Mouse (Mus musculus) left cerebral cortex, adult 2 months (tissue): Measurements from ENCODE around the gene Olfr330. TPM values are rescaled to one million over a fixed set of nuclear protein-coding genes. Genes with fewer than 3 reads are reported as not detected.
A peak's percentile ranks its signal among the peaks of the same experiment; 100 is the strongest.
"Not testable (repeated sequence)": the region's sequence is repeated elsewhere in the genome, so short reads cannot be mapped to it uniquely, and the experiment has no call there.

Source experiments
- DNase-seq, 2 experiments: peaks; one replicate each; pipeline ENCODE4 v3.0.0; 2021 to 2022; ENCODE audit warnings: low spot score in 2 of 2, mixed read lengths in 1 of 2; ENCODE audit errors: extremely low spot score in 1 of 2
- H3K27ac ChIP-seq: fragments of 200-600 bp; 2 replicates; pipeline ENCODE4 v1.8.1; 2022
- H3K4me3 ChIP-seq: fragments of 200-600 bp; 2 replicates; pipeline ENCODE4 v1.8.1; 2022
- CTCF ChIP-seq: fragments of 200-600 bp; IDR thresholded peaks from 2 replicates; pipeline ENCODE4 v1.8.1; 2022; ENCODE audit warnings: antibody characterized with exemption, mild to moderate bottlenecking, moderate library complexity
- intact Hi-C: fragments of 180-260 bp; cut with DNase I; formaldehyde crosslinking; loops from one replicate; pipeline ENCODE4 v1.15.1; 2025
- long read RNA-seq, 2 experiments: library from polyadenylated mRNA; stranded (forward); transcript quantifications; one replicate each; pipeline ENCODE4 v2.0.0; 2021; ENCODE audit warnings: borderline mapping rate in 2 of 2
- total RNA-seq, 2 experiments: library from RNA; stranded (reverse); gene quantifications; 2 replicates each; pipeline ENCODE4 v1.2.3; 2021

Olfr330 gene
- total RNA-seq, result not detected
- long read RNA-seq, experiment 1, result 0 reads
- long read RNA-seq, experiment 2, result 0 reads

DNA sequence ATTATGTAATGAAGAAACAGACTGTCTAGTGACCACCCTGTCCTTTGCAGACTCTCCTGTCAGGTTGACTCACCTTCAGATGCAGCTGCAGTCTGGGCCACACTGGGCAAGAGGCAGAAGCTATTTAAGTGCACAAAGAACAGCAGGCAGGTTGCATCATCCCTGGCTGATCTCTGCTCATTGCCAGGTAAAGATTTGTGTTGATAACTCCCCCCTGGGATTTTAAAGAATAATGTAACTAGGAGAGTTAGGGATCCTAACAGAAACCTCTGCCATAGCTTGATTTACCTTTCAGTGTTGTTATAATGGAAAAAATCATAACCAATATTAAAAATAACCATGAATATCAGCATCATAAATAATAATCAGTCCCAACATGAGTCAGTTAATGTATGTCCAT is at the start of gene Olfr330:
Gene Olfr330, minus strand, starts transcription at position 101 of the 400 bp plus-strand sequence.
- DNase-seq, intact Hi-C loops, H3K27ac ChIP-seq, H3K4me3 ChIP-seq: not testable (repeated sequence)

DNA sequence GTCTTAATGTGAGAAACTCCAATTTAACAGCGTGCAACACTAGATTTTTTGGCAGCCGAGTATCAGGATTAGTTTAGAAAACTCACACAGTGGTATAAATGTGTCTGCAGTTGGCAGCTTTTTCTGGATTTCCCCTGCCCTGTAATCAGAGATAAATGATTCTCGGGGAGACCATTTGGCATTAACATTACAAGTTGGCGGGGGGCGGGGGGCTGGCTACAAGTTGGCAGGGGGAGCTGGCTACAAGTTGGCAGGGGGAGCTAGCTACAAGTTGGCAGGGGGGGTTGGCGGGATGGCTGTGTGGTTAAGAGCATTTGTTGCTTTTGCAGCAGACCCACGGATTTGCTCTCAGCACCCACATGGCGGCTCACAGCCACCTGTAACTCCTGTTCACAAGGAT is 44.0 kb upstream of the Olfr330 start:
- intact Hi-C loops, result no loop called here
- no peak overlapping the region for H3K27ac ChIP-seq
- no peak for TF ChIP-seq CTCF
- DNase-seq, result no peak
- no peak overlapping the region for H3K4me3 ChIP-seq

DNA sequence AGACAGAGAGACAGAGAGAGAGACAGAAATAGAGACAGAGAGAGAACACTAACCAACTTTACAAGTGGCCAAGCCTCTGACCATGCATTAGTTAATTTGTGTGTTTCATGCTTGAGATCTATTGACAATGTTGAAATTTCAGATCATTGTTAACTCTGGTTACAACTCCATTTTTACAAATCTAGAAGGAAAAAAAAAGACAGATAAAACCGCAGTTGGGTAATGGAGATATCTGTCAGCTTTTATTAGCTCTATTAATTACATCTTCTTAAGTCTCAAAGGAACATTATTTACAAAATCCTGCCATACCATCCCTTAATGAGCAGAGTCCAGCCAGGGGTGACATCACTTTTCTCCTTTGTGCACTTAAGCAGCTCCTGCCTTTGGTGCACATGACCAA is 42.8 kb upstream of the Olfr330 start, which contains the start of gene Olfr325:
Gene Olfr325, plus strand, starts transcription at position 301 of the 400 bp plus-strand sequence.
- TF ChIP-seq CTCF, result no peak
- no peak within 1 kb of the TSS for H3K27ac ChIP-seq
- H3K4me3 ChIP-seq, result no peak within 1 kb of the TSS
- DNase-seq, result no peak
- intact Hi-C loops, result no loop called here

DNA sequence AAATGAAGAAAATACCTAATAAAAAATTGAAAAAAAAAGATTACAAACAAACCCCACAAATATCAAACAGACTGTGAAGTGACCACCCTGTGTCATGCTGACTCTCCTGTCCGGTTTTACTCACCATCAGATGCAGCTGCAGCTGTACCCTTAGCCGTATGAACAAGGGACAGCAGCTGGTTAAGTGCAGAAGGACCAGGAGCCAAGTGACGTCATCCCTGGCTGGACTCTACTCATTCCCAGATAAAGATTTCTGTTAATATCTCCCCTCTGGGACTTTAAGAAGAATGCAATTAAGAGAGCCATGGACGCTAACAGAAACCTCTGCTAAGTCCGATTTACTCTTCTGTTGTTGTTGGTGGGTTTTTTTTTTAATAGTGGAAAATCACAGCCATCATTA is 35.8 kb upstream of the Olfr330 start, which contains the start of gene Olfr224:
Gene Olfr224, minus strand, starts transcription at position 149 of the 400 bp plus-strand sequence.
- no peak within 1 kb of the TSS for H3K27ac ChIP-seq
- no peak for TF ChIP-seq CTCF
- no peak within 1 kb of the TSS for H3K4me3 ChIP-seq
- DNase-seq, result no peak
- intact Hi-C loops, result no loop called here

DNA sequence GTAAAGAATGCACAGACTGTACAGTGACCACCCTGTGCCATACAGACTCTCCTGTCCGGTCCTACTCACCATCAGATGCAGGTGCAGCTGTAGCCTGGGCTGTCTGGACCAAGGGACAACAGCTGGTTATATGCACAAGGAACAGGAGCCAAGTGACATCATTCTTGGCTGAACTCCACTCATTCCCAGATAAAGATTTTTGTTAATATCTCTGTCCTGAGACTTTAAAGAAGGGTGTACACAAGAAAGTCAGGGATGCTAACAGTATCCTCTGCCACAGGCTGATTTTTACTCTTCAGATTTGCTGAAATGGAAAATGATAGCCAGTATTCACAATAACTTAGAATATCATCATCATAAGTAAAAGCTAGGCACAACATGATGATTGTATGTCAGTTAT is 20.9 kb upstream of the Olfr330 start, which contains the start of gene Olfr328:
Gene Olfr328, minus strand, starts transcription at position 101 of the 400 bp plus-strand sequence.
- no peak for DNase-seq
- no peak within 1 kb of the TSS for H3K4me3 ChIP-seq
- TF ChIP-seq CTCF, result no peak
- no peak within 1 kb of the TSS for H3K27ac ChIP-seq
- intact Hi-C loops, result no loop called here

DNA sequence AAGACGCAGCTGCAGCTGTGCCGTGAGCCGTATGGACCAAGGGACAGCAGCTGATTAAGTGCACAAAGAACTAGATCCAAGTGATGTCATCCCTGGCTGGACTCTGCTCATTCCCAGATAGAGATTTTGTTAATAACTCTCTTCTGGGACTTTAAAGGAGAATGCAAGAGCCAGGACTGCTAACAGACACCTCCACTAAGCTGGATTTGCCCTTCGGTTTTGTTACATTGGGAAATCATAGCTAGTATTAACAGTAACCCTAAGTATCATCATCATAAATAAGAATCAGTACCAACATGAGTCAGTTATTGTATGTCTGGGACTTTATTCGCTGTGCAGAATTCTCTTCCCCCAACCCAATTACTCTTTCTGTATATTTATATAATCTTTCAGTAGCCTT is 11.7 kb upstream of the Olfr330 start, which contains the start of gene Olfr329-ps:
Gene Olfr329-ps, minus strand, starts transcription at position 101 of the 400 bp plus-strand sequence.
- Histone ChIP-seq H3K27ac (no peak within 1 kb of the TSS), H3K4me3 (no peak within 1 kb of the TSS)
- no peak for TF ChIP-seq CTCF
- intact Hi-C loops, result no loop called here
- DNase-seq, result no peak

DNA sequence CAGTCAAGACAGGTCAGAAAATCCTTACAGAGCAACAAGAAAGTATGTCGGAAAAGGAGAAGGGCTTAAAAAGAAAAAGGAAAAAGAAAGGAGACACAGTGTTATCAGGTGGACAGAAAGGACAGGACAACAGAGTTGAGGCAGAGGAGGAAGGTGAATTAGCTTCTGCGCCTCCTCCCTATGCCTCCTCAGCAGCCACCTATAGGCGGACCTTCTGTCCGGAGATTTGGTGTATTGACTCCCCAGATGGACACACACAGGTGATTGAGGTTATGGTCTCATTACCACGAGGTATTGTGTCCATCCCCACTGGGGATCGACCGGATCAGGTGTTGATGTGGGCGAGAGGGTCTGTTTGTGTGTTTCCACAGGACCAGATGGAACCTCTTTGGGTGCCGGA is 14.9 kb downstream of the Olfr330 start:
- H3K4me3 ChIP-seq, H3K27ac ChIP-seq, intact Hi-C loops: not testable (repeated sequence)
- peak; percentile 24 to 30 for DNase-seq

DNA sequence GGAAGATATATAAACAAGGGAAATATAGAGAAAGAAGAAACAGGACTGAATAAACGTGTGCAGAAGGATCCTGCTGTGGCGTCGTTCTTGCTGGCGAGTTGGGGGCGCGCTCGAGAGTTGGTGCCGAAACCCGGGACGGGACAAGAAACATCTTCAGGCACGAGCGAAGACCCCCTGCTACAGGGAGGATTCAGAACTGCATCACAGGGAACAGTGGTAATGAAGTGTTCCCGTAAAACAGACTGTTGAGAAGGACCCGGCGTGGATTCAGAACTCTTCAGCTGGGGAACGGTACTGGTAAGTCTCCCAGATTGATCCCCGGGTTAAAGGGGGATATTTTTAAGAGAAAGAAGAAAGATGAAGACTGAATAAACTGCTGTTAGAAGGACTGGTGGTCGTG is 15.7 kb downstream of the Olfr330 start:
- H3K4me3 ChIP-seq, intact Hi-C loops, H3K27ac ChIP-seq: not testable (repeated sequence)
- DNase-seq, result peak; percentile 79 to 81

DNA sequence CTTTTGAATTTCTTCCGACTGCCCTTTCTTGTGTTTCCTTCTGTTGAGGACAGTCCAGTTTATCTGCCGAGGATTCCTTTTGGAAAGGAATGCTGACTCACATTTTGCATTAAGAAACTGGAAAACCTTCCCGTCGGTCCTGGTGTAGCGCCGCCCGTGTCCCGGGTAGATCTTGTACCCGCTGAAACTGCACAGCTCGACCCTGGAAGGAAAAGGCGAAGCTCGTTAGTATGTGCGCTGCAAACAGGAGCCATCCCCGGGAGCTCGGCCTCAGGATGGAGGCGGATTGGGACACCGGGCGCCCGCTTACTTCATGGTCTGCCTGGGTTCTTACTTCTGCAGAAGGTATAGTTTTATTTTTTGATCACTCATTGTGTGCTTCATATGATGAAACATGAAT is 25.6 kb downstream of the Olfr330 start:
- intact Hi-C loops, H3K27ac ChIP-seq, H3K4me3 ChIP-seq, DNase-seq: not testable (repeated sequence)

DNA sequence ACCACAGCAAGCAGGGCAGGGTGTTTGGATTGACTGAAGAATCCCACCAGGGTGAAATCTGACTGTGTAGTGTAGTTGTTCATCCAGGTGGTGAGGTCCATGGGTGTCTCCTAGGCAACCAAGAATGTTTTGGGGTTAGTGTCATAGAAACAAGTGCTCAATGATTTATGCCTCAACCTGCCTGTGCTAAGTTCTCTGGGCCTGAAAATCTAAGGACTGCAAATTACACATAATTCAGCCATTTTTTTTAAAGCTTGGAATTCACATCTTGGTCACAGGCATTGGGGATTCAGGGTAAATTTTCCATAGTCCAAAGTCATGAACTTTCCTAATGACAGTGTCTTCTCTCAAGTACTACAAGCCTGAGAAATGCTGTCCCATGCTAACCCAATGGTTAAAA is 32.2 kb downstream of the Olfr330 start, which contains the start of gene Olfr331:
Gene Olfr331, minus strand, starts transcription at position 101 of the 400 bp plus-strand sequence.
- intact Hi-C loops, H3K27ac ChIP-seq: not testable (repeated sequence)

DNA sequence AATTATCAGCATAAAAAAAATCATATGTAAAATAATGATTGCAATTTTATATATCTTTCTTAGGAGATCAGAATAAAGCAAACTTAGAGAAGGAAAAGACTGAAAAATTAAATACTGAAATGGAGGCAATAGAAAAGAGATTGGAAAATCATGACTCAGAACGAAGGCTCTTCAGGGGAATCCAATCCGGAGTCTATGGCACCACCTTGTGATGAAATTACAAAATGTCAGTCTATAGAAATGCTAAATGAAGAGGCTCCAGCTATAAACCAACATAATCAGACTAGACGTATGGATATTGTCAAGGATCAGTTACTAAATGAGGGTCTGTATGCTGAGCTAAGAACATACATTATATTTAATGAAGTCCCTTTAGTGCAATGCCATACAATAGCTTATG is 35.3 kb downstream of the Olfr330 start:
- DNase-seq, result no peak
- intact Hi-C loops, result loop anchor here (1.0 to 5.0 kb wide), 4 partner anchors 97 to 320 kb away; no protein-coding TSS in a partner anchor
- TF ChIP-seq CTCF, result peak; percentile 60

More for the DNA sequence above, 32.2 kb downstream of the Olfr330 start, which contains the start of gene Olfr331:
- not testable (repeated sequence) for H3K4me3 ChIP-seq, DNase-seq

DNA sequence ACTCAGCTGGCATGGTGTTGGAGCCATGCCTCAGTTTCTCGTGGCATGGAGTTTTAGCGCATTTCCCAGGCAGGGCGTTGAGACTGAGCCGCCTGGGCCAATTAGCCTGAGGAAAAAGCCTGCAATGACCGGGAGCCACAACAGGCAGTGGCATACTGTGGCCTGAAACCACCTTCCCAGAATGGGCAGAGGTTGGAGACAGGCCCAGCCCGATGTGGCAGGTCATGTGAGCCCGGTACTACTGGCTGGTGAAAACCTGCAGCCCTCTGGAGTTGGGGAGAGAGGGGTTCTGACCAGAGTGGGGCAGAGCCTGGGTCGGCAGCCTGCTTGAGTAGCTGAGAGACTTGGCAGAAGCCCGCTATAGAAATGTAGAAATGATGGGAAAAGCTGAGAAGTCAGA is 35.9 kb downstream of the Olfr330 start:
- intact Hi-C loops, result loop anchor here (1.0 to 5.0 kb wide), 4 partner anchors 96 to 320 kb away; no protein-coding TSS in a partner anchor

More for the DNA sequence above, 35.3 kb downstream of the Olfr330 start:
- H3K4me3 ChIP-seq, result no peak overlapping the region
- H3K27ac ChIP-seq, result no peak overlapping the region

DNA sequence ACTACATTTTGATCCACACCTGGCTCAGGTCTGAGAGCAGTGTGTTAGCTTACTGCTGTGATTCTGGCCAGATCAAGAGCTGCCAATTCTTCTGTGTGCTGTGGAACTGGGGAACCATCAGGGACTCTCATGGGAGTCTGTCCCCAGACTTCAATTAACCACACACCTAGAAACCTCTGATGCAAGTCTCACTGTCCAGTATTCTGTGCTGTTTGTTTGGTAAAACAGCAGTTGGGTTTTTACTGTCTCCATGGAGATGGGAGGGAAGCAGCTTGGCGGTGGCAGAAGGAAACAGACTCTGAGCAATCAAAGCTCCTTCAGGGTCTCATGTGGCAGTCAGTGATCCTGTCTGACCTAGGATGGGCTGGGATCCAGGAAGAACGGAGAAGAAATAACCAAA is 42.2 kb downstream of the Olfr330 start, which contains the start of gene Olfr332:
Gene Olfr332, minus strand, starts transcription at position 101 of the 400 bp plus-strand sequence.
- DNase-seq, result no peak
- intact Hi-C loops, result no loop called here
- Histone ChIP-seq H3K27ac (no peak within 1 kb of the TSS), H3K4me3 (no peak within 1 kb of the TSS)
- no peak for TF ChIP-seq CTCF

More for the DNA sequence above, 35.9 kb downstream of the Olfr330 start:
- TF ChIP-seq CTCF, result no peak
- Histone ChIP-seq H3K27ac (no peak overlapping the region), H3K4me3 (no peak overlapping the region)
- DNase-seq, result no peak

Other genes with a start within 250 kb of the Olfr330 start
- 10 to 100 TPM; 31.4 to 31.9 TPM for gene Zfp692, start 227.8 kb downstream of the Olfr330 start, total RNA-seq
- 10 to 100 TPM; 46.2 to 49.7 TPM for gene Zfp672, start 204.5 kb downstream of the Olfr330 start, total RNA-seq
- 10 to 100 TPM; 53.5 to 59.2 TPM for gene Sh3bp5l, start 204.1 kb downstream of the Olfr330 start, total RNA-seq
- not detected for gene Lypd8, start 155.8 kb downstream of the Olfr330 start, total RNA-seq
- not detected for gene 1810065E05Rik, start 113.7 kb downstream of the Olfr330 start, total RNA-seq
- gene Gm12253, start 102.3 kb downstream of the Olfr330 start, total RNA-seq, result not detected
- gene Lypd9, start 81.9 kb downstream of the Olfr330 start, total RNA-seq, result not detected
- gene Olfr30, start 72.6 kb downstream of the Olfr330 start, total RNA-seq, result not detected
- gene Olfr332, start 42.3 kb downstream of the Olfr330 start, total RNA-seq, result not detected
- gene Olfr331, start 32.3 kb downstream of the Olfr330 start, total RNA-seq, result not detected
- not detected for gene Olfr329-ps, start 11.6 kb upstream of the Olfr330 start, total RNA-seq
- under 1 TPM; 0.12 to 0.27 TPM for gene Olfr328, start 20.8 kb upstream of the Olfr330 start, total RNA-seq
- gene Olfr224, start 35.7 kb upstream of the Olfr330 start, total RNA-seq, result not detected
- gene Olfr325, start 42.9 kb upstream of the Olfr330 start, total RNA-seq, result not detected
- gene Olfr324, start 60.3 kb upstream of the Olfr330 start, total RNA-seq, result not detected
- not detected for gene 2210407C18Rik, start 81.2 kb upstream of the Olfr330 start, total RNA-seq
- gene Olfr323, start 95.7 kb upstream of the Olfr330 start, total RNA-seq, result not detected
- not detected for gene Trim58, start 105.6 kb upstream of the Olfr330 start, total RNA-seq
- not detected for gene Olfr322, start 123.9 kb upstream of the Olfr330 start, total RNA-seq
- gene Olfr320, start 146.3 kb upstream of the Olfr330 start, total RNA-seq, result not detected
- not detected for gene Olfr319, start 164.3 kb upstream of the Olfr330 start, total RNA-seq
- gene Olfr318, start 189.2 kb upstream of the Olfr330 start, total RNA-seq, result not detected
- gene Olfr317, start 204.4 kb upstream of the Olfr330 start, total RNA-seq, result under 1 TPM in 1 of 2 experiments, not detected in 1; 0.23 TPM
- gene Olfr316, start 217.9 kb upstream of the Olfr330 start, total RNA-seq, result 1 to 10 TPM; 1.2 to 1.4 TPM
- not detected for gene Olfr315, start 238.4 kb upstream of the Olfr330 start, total RNA-seq
- not detected for gene Olfr314, start 248.1 kb upstream of the Olfr330 start, total RNA-seq